Mouse (Mus musculus) forebrain, postnatal 0 days (tissue): ENCODE measurements around the gene Zdhhc17. TPM values are rescaled to one million over a fixed set of nuclear protein-coding genes. Genes with fewer than 3 reads are reported as not detected.
A peak's percentile ranks its signal among the peaks of the same experiment; 100 is the strongest.

Experiments used
- ATAC-seq: fragments of 200-750 bp; cut with Nextera tagmentation; 2 replicates; pipeline ENCODE4 v1.8.0; 2017; ENCODE audit warnings: mild to moderate bottlenecking, moderate library complexity
- DNase-seq: peaks from one replicate; pipeline ENCODE4 v3.0.0-alpha.2; 2015
- H3K27ac ChIP-seq: fragments of 300-500 bp; sonication (generic); 2 replicates; pipeline ENCODE4 v1.5.1; 2014; ENCODE audit warnings: low read depth, mild to moderate bottlenecking, antibody characterized with exemption, low read length, moderate library complexity, mixed read lengths
- H3K27me3 ChIP-seq: fragments of 300-500 bp; sonication (generic); 2 replicates; pipeline ENCODE4 v1.6.1; 2014; ENCODE audit warnings: mild to moderate bottlenecking, low read length, mixed read lengths; ENCODE audit not compliant: insufficient read depth
- H3K36me3 ChIP-seq: fragments of 300-500 bp; sonication (generic); 2 replicates; pipeline ENCODE4 v1.6.1; 2014; ENCODE audit warnings: mild to moderate bottlenecking, moderate library complexity; ENCODE audit not compliant: insufficient read depth
- H3K4me1 ChIP-seq: fragments of 300-500 bp; sonication (generic); 2 replicates; pipeline ENCODE4 v1.6.1; 2014; ENCODE audit warnings: antibody characterized with exemption; ENCODE audit not compliant: insufficient read depth
- H3K4me2 ChIP-seq: fragments of 300-500 bp; sonication (generic); 2 replicates; pipeline ENCODE4 v1.6.1; 2014; ENCODE audit warnings: low read depth, mild to moderate bottlenecking, moderate library complexity
- H3K4me3 ChIP-seq: fragments of 300-500 bp; sonication (generic); 2 replicates; pipeline ENCODE4 v1.5.1; 2014; ENCODE audit warnings: low read depth, low read length, mixed read lengths
- H3K9ac ChIP-seq: fragments of 300-500 bp; sonication (generic); 2 replicates; pipeline ENCODE4 v1.6.1; 2014; ENCODE audit warnings: mild to moderate bottlenecking
- H3K9me3 ChIP-seq: fragments of 300-500 bp; sonication (generic); 2 replicates; pipeline ENCODE4 v1.6.1; 2016; ENCODE audit warnings: low read length
- CTCF ChIP-seq: sonication (generic); IDR thresholded peaks from 2 replicates; pipeline ENCODE4 v1.5.1; 2016; ENCODE audit warnings: antibody characterized with exemption, control low read depth, low read depth
- WGBS: fragments of 180-500 bp; shearing (Covaris S2); extraction: QIAGEN DNeasy Blood & Tissue Kit; methylation state at CpG from one replicate; pipeline ENCODE4 v1.1.7; 2014; 5-methylcytosine and 5-hydroxymethylcytosine counted together
- polyA plus RNA-seq: library from polyadenylated mRNA; unstranded; fragments of >200 nt; fragmentation: Nextera tagmentation; extraction: Ambion mirVana; gene quantifications from 2 replicates; pipeline ENCODE4 v1.2.1, GENCODE M21; 2015
- total RNA-seq: library from RNA; depleted of rRNA; stranded (reverse); fragments of >200 nt; gene quantifications from 2 replicates; pipeline ENCODE4 v1.2.3, GENCODE M21; 2014

Gene Zdhhc17
- total and polyA plus RNA-seq, 2 experiments from 2014 or later = 41.7 to 71.6 TPM

DNA sequence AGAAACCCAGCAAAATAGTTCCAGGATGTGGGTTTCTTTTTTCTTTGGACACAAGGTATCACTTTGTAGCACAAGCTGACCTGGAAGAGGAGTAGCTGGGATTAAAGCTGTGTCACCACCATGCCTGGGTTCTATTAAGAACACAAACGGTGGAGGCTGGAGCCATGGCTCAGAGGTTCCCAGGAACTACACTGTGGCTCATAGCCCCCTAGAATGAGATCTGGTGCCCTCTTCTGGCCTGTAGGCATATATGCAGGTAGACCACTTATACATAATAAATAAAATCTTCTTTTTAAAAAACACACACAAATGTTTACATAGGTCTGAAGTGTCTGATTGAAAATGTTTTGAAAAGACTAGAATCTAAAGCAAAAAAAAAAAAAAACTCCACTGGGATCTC is 33.9 kb downstream of the Zdhhc17 start:
- no peak overlapping the region for H3K9ac ChIP-seq
- no peak overlapping the region for H3K27ac ChIP-seq
- peak; percentile 74 for DNase-seq
- TF ChIP-seq CTCF = peak; percentile 77
- no peak overlapping the region for H3K4me2 ChIP-seq
- H3K9me3 ChIP-seq = no peaks in the 10 kb centered on the region
- 5% methylated on average over 1 of the region's 1 CpGs for WGBS
- no peak overlapping the region for H3K4me3 ChIP-seq
- H3K36me3 ChIP-seq = peaks cover 25% of the 10 kb centered on the region
- no peaks in the 10 kb centered on the region for H3K4me1 ChIP-seq
- peak; percentile 80 for ATAC-seq
- H3K27me3 ChIP-seq = no peaks in the 10 kb centered on the region

DNA sequence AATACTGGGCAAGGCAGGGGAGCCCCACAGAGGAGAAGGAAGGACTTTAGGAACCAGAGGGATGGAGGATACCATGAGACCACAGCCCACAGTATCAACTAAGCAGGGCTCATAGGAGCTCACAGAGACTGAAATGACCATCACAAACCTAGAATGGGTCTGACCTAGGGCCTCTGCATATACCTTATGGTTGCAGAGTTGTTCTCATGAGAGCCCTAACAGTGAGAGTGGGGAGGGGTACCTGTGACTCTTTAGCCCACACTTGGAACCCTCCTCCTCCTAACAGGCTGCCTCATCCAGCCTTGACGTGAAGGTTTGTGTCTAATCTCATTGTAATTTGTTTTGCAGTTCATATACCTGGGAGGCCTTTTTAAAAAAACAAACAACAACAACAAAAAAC is 35.1 kb downstream of the Zdhhc17 start:
- Histone ChIP-seq H3K4me2 (no peak overlapping the region), H3K27ac (no peak overlapping the region), H3K27me3 (no peaks in the 10 kb centered on the region), H3K9ac (no peak overlapping the region), H3K4me1 (no peaks in the 10 kb centered on the region), H3K4me3 (no peak overlapping the region), H3K9me3 (no peaks in the 10 kb centered on the region), H3K36me3 (peaks cover 27% of the 10 kb centered on the region)
- ATAC-seq (no peak), DNase-seq (no peak)
- WGBS = 77% methylated on average over 1 of the region's 1 CpGs
- no peak for TF ChIP-seq CTCF

DNA sequence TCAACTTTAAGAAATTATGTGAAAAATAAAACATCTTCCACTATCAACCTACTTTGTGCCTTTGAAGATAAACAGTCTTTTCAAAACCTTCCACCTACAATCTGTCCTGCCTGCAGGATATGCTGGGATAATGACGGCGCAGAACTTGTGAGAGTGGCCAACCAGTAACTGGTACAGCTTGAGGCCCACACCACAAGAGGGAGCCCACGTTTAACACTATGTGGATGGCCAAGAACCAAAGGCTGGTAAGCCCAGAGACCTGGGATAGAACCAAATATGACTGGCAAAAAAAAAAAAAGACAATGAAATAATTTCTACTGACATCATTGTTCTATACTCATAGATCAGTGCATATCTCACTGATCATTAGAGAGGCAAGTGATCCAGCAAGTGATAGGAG is 35.5 kb downstream of the Zdhhc17 start:
- TF ChIP-seq CTCF = peak; percentile 70
- Histone ChIP-seq H3K36me3 (peaks cover 25% of the 10 kb centered on the region), H3K9me3 (no peaks in the 10 kb centered on the region), H3K9ac (no peak overlapping the region), H3K4me1 (no peaks in the 10 kb centered on the region), H3K27ac (no peak overlapping the region), H3K4me3 (no peak overlapping the region), H3K27me3 (no peaks in the 10 kb centered on the region), H3K4me2 (no peak overlapping the region)
- peak; percentile 54; the same call in 1 of the 2 replicates for ATAC-seq
- WGBS = 50% methylated on average over 3 of the region's 3 CpGs
- peak; percentile 53 for DNase-seq

DNA sequence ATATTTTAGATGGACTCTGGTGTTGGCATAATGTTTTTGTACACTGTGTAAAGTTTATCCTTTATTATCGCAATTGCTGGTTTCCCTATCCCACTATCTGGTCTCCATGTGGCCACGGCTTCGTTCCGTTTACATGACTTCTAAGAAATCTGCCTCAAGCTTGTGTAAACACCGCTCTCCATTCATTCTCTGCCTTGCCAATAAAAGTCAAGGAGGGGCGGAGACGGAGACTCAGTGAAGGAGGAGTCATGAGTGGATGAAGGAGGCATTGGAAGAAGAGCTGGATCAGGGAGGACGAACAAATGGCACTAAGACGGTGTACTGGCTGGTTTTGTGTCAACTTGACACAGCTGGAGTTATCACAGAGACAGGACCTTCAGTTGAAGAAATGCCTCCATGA is 37.9 kb downstream of the Zdhhc17 start:
- H3K36me3 ChIP-seq = peaks cover 27% of the 10 kb centered on the region
- no peaks in the 10 kb centered on the region for H3K9me3 ChIP-seq
- H3K9ac ChIP-seq = no peak overlapping the region
- no peak overlapping the region for H3K4me3 ChIP-seq
- no peak for DNase-seq
- TF ChIP-seq CTCF = no peak
- H3K27me3 ChIP-seq = no peaks in the 10 kb centered on the region
- H3K4me1 ChIP-seq = no peaks in the 10 kb centered on the region
- ATAC-seq = no peak
- no peak overlapping the region for H3K4me2 ChIP-seq
- H3K27ac ChIP-seq = no peak overlapping the region
- WGBS = 89% methylated on average over 9 of the region's 9 CpGs

DNA sequence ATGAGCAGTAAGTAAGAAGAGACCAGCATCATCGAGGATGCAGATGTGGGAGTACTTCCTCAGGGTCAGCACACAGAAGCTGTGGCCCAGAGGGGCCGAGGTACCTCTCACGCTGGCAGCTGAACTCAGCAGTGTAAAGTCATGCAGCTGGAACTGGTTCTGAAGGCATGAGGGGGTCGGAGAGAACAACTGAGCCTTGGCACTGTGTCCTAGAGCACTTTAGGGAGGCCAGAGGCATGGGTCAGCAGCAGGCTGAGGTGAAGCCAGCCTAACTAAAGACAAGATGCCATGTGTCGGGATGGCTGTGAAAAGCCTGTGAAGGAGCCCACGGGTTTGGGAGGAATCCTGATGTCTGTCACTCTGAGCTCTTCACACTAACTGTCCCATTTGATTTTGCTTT is 38.5 kb downstream of the Zdhhc17 start:
- ATAC-seq (no peak), DNase-seq (no peak)
- no peak overlapping the region for H3K9ac ChIP-seq
- peaks cover 28% of the 10 kb centered on the region for H3K36me3 ChIP-seq
- H3K27me3 ChIP-seq = no peaks in the 10 kb centered on the region
- H3K4me2 ChIP-seq = no peak overlapping the region
- H3K4me3 ChIP-seq = no peak overlapping the region
- H3K4me1 ChIP-seq = no peaks in the 10 kb centered on the region
- H3K27ac ChIP-seq = no peak overlapping the region
- no peak for TF ChIP-seq CTCF
- whole genome bisulfite sequencing = 90% methylated on average over 6 of the region's 6 CpGs
- no peaks in the 10 kb centered on the region for H3K9me3 ChIP-seq

DNA sequence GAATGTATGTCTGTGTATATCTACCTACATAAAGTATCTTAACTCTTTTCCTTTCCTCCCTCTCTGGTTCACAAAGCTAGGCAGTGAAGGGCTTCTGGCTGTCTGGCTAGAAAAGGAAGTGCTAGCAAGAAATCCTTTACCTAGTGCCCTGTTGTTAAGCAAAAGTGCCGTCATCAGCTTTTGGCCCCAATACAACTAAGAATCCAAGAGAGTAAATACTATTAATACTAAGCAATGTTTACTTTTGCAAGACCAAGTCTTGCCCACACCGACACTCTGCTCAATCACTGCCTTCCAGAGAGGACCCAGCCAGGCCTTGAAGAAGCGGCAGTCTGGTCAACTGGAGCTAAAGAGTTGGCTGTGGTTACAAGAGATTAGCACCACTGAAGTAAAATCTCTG is 38.9 kb downstream of the Zdhhc17 start:
- no peak overlapping the region for H3K9ac ChIP-seq
- DNase-seq (no peak), ATAC-seq (no peak)
- no peaks in the 10 kb centered on the region for H3K4me1 ChIP-seq
- H3K4me2 ChIP-seq = no peak overlapping the region
- H3K4me3 ChIP-seq = no peak overlapping the region
- H3K9me3 ChIP-seq = no peaks in the 10 kb centered on the region
- no peaks in the 10 kb centered on the region for H3K27me3 ChIP-seq
- no peak overlapping the region for H3K27ac ChIP-seq
- no peak for TF ChIP-seq CTCF
- WGBS = 89% methylated on average over 3 of the region's 3 CpGs
- H3K36me3 ChIP-seq = peaks cover 28% of the 10 kb centered on the region

DNA sequence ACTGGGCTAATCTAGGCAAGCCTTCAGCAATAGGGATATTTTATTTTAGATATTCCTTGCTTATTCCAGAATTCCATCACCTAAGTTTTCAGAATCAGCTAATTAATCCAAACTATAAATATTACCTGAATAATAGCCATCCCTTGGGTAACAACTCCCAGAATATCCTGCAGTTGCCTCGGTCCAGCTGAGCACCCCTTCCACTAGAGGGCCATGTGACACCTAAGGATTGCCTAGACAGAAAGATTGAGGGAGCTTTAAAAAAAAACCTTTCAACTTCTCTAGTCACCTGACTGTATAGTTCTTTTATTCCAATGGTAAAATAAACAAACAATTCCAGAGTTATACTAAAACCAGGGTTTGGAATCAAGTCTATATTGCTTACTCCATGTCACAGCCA is 47.8 kb downstream of the Zdhhc17 start:
- H3K4me1 ChIP-seq = no peaks in the 10 kb centered on the region
- no peak overlapping the region for H3K4me2 ChIP-seq
- peak; percentile 37 for TF ChIP-seq CTCF
- H3K36me3 ChIP-seq = peaks cover 18% of the 10 kb centered on the region
- ATAC-seq (no peak), DNase-seq (no peak)
- H3K9ac ChIP-seq = no peak overlapping the region
- no peaks in the 10 kb centered on the region for H3K27me3 ChIP-seq
- no peak overlapping the region for H3K4me3 ChIP-seq
- H3K27ac ChIP-seq = no peak overlapping the region
- WGBS = 33% methylated on average over 1 of the region's 1 CpGs
- no peaks in the 10 kb centered on the region for H3K9me3 ChIP-seq

DNA sequence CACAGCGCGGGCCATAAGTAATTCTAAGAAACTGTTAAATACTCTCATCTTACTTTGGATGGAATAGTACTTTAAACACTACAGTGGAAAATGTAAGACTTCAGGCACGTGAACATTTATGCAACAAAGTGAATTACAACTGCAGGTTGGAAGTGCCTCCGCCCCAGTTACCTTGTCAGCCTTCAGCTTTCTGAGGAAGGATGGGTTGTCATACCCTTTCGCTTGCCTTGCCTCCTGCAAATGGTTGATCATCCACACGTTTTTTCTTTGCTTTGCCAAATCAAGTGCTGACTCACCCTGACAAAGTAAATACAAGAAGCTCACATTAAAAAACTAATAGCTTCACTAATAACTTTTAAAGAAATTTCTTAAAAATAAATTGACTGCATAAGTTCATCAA is 49.1 kb downstream of the Zdhhc17 start:
- Histone ChIP-seq H3K4me2 (no peak overlapping the region), H3K27me3 (no peaks in the 10 kb centered on the region), H3K4me3 (no peak overlapping the region), H3K36me3 (peaks cover 18% of the 10 kb centered on the region), H3K9ac (no peak overlapping the region), H3K4me1 (no peaks in the 10 kb centered on the region), H3K9me3 (no peaks in the 10 kb centered on the region), H3K27ac (no peak overlapping the region)
- ATAC-seq (no peak), DNase-seq (no peak)
- WGBS = 93% methylated on average over 6 of the region's 6 CpGs
- TF ChIP-seq CTCF = no peak
